Mouse (Mus musculus) lung, adult 18-20 months (tissue): Measurements from ENCODE around the gene Slc22a17.
"Not testable (repeated sequence)": the region's sequence is repeated elsewhere in the genome, so short reads cannot be mapped to it uniquely, and the experiment has no call there.

Source experiments
- DNase-seq, 2 experiments: peaks; one replicate each; pipeline ENCODE4 v3.0.0; 2022; ENCODE audit warnings: mixed read lengths in 2 of 2

Slc22a17 gene

GRCm38 (mm10) chr14:54912886-54913285, at the start of gene Slc22a17:
Gene Slc22a17 (minus strand): TSS chr14:54913132.
- peak; percentile 67 to 70 for DNase-seq

- no peak for DNase-seq
These were observed 49.8 kb upstream of the Slc22a17 start for GRCm38 (mm10) chr14:54962714-54963113.

DNA sequence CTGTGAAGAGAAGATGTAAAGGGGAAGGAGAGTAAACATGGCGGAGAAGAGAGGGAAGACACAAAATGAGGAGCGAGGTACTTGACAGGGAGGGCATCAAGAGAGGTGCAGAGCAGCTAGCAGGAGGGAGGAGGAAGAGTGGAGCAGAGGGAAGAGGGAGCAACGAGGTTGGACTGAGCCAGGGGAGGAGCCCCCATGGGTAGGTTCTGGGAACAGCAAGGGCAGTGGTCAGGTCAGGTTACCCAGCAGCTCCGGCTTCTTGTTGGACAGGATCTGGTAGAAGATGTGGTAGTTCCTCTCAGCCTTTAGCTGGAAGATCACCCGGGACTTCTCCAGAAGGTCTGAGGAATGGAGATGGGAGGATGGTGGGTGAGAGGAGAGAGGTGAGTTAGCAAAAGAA, 48.6 kb upstream of the Slc22a17 start:
- no peak for DNase-seq

DNA sequence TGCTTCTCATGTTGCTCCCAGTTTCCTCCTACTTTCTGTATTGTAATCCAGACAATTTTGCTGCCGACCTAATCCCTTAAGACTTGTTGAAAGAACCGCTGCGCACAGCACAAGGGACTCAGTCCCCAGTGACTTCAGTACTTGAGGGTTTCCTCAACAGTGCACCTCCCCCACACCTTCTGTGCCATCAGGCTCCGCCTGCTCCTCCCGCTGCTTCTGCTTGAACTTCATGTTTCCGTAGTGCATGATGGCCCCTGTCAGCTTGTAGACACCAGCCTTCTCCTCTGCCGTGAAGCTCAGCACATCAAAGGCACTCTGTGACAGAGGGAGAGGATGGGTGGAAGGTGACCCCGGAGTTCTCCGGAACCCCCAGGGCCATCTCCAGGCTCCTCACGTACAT, 47.8 kb upstream of the Slc22a17 start:
- DNase-seq = no peak

GRCm38 (mm10) chr14:54959853-54960613, 47.1 kb upstream of the Slc22a17 start:
- DNase-seq = not testable (repeated sequence)

DNA sequence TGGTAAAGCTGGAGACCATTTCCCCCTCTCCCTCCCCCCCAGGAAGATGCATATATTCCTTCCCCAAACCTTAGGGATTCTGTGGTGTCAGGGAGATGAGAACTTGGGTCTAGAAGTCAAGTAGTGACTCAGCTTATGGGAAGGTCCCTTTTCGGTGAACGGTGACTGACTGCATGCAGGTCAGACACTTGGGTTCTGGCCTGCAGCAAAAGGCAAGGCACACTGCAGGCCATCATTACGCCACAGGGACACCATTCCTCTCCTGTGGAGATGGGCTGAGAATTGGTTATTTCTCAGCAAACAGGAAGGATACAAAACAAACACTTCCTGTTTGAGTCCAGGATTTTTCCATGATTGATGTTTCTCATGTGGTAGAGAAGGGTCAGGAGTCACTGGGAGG, 46.3 kb upstream of the Slc22a17 start:
- DNase-seq = no peak

DNA sequence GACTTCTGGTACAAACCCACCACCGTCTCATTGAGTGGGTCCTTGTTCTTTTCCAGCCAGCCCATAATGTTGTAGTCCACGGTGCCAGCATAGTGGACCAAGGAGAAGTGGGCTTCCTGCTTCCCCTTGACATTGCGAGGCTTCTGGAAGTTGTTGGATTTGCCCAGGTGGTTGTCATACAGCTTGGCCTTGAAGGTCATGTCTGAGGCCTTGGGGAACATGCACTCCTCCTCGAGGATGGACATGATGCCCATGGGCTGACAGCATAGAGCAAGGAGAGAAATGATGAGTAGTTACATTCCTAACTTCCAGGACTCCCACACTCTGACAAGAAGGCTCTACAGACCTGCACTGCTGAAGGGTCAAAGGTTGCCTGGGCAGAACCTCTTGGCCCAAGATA, 45.6 kb upstream of the Slc22a17 start:
- no peak for DNase-seq

DNA sequence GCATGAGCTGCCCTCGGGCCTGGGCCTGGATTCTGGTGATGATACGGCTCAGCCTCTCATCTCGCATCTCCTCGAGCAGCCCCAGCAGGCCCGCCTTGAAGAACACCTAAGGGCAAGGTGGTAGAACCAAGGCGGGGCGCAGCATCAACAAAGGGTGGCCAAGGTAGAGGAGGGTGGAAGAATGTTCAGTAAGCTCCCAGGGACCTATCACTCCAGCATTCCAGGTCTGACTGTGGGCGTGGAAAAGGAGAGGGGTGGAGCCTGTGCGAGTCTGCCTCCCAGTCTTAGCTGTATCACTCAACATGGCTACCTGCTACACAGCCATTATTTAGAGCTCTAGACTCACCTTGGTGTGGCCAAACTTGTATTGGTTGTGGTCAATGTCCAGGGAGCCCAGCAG, 43.6 kb upstream of the Slc22a17 start:
- no peak for DNase-seq

- DNase-seq = no peak
These were observed 42.5 kb upstream of the Slc22a17 start for GRCm38 (mm10) chr14:54955481-54955880.

- DNase-seq = no peak
These were observed 41.5 kb upstream of the Slc22a17 start for GRCm38 (mm10) chr14:54954474-54954873.

- no peak for DNase-seq
These were observed 40.8 kb upstream of the Slc22a17 start for GRCm38 (mm10) chr14:54953664-54954206.

DNA sequence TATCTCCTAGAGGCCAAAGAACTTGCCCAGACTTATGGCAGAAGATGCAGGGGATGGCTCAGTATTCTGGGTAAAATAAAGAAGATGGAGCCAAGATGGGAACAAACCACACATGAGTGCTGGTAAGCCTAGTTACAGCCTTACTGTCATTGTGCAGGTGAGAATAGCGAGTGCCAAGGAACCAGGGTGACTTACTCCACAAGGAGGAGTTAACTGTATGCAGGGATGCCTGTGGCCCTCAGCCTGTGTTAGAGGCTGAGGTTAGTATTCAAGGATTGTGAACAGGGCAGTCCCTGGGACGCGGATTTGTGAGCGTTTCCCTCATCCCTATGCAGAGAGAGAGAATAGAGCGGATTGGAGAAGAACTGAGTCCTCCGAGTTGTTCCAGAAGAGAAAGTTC, 38.7 kb upstream of the Slc22a17 start:
- DNase-seq = no peak

DNA sequence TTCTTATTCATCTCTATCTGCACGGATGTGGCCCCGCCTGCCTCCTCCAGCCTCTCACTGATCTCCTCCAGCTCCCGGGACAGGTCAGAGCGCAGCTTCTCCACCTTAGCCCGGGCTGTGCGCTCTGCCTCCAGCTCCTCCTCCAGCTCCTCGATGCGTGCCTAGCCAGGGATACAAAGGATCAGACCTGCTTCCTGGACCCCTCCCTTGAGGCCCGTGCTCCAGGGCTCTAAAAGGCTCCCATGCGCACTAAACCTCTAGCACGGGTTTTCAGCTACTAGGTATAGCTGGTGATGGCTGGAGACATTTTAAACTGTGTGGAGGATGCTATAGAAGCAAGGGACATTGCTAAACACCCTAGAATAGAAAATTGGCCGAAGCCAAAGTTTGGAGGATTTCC, 37.6 kb upstream of the Slc22a17 start:
- DNase-seq = no peak

GRCm38 (mm10) chr14:54948781-54949180, 35.8 kb upstream of the Slc22a17 start:
- no peak for DNase-seq

- DNase-seq = not testable (repeated sequence)
These were observed 34.1 kb upstream of the Slc22a17 start for GRCm38 (mm10) chr14:54947008-54947407.

GRCm38 (mm10) chr14:54945975-54946704, 33.2 kb upstream of the Slc22a17 start:
- no peak for DNase-seq

DNA sequence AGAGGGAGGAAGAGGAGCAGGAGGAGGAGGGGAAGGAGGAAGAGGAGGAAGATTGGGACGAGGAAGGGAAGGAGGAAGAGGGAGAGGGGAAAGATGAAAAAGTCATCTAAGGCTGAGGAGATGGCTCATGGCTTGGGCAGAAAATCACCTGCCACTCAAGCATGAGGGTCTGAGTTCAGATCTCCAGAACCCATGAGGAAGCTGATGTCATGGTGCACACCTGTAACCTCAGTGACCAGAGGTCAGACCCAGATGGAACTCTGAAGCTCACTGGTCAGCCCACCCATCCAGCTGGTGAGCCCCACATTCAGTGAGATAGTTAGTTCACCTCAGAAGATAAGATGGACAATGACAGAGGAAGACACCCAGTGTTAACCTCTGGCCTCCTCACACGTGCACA, 32.0 kb upstream of the Slc22a17 start:
- DNase-seq = no peak

- DNase-seq = no peak
These were observed 31.0 kb upstream of the Slc22a17 start for GRCm38 (mm10) chr14:54943971-54944370.

GRCm38 (mm10) chr14:54942479-54942878, 29.5 kb upstream of the Slc22a17 start:
- no peak for DNase-seq

DNA sequence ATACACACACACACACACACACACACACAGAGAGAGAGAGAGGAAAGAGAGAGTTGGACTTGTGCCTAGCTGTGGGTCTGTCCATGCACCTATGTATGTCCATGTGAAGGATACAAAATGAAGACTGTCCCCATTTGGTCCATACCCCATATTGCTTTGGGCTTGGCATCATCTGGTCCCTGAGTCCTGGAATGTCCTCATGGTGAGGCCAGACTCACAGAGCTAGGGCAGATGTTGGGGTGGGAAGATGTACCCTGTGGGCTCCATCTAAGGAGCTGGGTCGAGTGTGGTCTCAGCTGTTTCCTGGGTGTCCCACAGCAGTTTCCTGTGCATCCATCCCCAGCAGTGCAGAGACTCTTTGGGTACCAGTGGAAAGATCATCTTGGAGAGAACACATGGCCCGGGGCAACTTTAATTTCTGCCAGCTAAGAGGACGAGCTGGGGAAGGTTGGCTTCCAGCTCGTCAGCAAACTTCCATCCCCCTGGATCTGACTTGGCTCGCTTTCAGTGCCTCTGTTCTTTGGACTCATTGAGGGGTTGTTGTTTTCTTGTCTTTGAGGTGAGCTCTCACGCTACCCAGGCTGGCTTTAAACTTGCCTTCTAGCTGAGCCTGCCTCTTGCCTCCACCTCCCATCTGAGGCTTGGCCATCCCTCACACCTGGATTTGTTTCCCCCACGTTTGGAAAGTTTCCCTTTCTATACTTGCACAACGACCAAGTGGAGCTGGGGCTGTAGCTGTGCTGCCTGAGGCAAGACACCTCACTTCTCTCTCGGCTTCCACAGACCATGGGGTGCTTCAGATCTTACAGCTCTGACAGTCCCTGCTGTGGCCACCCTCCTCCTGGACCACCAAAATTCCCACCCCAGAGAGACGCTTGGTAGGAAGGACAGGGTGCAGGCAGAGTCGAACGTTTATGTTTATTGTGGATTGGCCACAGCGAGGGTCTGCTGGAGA, 28.4 kb upstream of the Slc22a17 start:
- DNase-seq = no peak

- no peak for DNase-seq
These were observed 27.2 kb upstream of the Slc22a17 start for GRCm38 (mm10) chr14:54940176-54940530.

DNA sequence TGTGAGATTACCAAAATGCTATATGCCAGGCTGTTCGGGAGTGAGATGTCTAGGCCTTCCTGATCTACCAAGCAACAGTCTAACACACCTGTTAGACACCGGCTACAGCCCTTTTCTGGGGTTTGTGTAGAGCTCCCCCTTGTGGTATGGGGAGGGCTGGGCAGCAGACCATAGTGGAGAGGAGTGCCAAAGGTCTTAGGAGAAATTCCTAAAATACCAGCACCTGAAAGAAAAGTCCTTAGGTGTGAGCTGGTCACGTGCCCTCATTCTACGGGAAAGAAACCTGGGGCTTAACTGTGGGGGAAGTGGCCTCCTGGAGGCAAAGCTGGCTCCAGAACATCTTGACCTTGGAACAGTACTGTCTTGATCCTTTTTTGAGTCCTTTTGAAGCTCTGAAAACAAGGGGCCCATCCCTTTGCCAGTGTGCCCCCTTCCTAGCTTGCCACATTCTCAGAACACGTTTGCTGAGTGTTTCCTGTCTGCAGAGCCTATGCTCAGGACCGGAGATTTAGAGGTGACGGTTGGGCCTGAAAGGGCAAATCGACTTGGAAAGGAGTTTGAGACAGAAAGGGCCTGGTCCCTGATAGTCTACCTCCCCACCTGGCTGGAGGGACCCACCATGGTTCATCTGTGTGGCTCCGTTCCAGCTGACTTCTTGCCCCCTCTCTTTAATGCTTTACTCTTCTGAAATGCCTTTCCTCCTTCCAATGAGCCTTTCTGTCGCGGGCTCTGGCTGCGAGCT, 26.7 kb upstream of the Slc22a17 start:
- peak; percentile 77 to 85 for DNase-seq
